Mouse (Mus musculus): ENCODE results near the gene Tsen2.

GRCm38 (mm10) chr6:115610301-115610700 lies 65.8 kb downstream of the Tsen2 start:
- TF ChIP-seq CTCF (IDR thresholded peaks at IDR 0.05; ENCODE audit: control insufficient read depth, insufficient read depth, low read length) (no peak), POLR2A (IDR thresholded peaks at IDR 0.05; ENCODE audit: borderline replicate concordance, control insufficient read depth, low read depth, low read length) (no peak)

Data from bone marrow, adult 2 months (tissue).